Mouse (Mus musculus): ENCODE measurements around the gene Mme. TPM values are rescaled to one million over a fixed set of nuclear protein-coding genes. Genes with fewer than 3 reads are reported as not detected.

Gene Mme
- 73.7 TPM for polyA plus RNA-seq (2014; fragmentation: Illumina TruSeq; extraction: RNeasy Lipid Tissue Mini Kit (QIAGEN cat#74804); ENCODE audit: low read depth, low replicate concordance)

DNA sequence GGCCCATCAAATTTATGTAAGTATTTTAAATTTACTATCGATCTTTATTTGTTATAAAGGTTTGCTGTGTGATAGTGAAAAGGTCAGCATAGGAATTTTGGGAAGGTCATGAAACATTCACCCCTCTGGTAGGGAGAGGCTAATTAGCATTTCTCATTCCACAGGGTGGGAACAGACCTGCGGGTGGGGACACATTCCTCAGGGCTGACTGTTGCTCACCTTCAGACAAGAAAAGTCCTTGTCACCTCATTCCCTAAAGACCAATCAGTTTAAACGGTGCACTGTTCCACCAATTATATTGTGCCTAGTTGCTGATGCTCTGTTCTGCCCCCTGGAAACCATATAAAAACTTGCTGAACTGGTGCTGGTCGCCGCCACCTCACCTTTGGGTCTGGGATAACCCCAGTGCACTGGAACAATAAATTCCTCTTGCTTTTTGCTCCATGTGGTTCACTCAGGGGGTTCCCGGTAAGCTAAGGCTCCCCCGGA, at the start of gene Mme:
Gene Mme (plus strand): TSS at position 439 of the 489 bp plus-strand sequence.

Other genes with a start within 250 kb of the Mme start
- gene Gm34302, start 242.3 kb downstream of the Mme start, polyA plus RNA-seq (2014; fragmentation: Illumina TruSeq; extraction: RNeasy Lipid Tissue Mini Kit (QIAGEN cat#74804); ENCODE audit: low read depth, low replicate concordance): not detected

Measured in liver, adult 10 weeks (tissue).